Mouse (Mus musculus) testis, adult 2 months (tissue): ENCODE measurements around the gene Mroh3. TPM values are rescaled to one million over a fixed set of nuclear protein-coding genes. Genes with fewer than 3 reads are reported as not detected.

Source experiments
- H3K27ac ChIP-seq: fragments of 200-500 bp; 2 replicates; pipeline ENCODE4 v1.5.1; 2012; ENCODE audit warnings: low read depth, low read length; ENCODE audit not compliant: control insufficient read depth, insufficient read depth
- H3K27me3 ChIP-seq: fragments of 200-500 bp; 2 replicates; pipeline ENCODE4 v1.6.1; 2012; ENCODE audit warnings: mild to moderate bottlenecking, low read length, moderate library complexity; ENCODE audit not compliant: control insufficient read depth, insufficient read depth
- H3K36me3 ChIP-seq: fragments of 200-500 bp; 2 replicates; pipeline ENCODE4 v1.6.1; 2012; ENCODE audit warnings: mild to moderate bottlenecking, low read length; ENCODE audit not compliant: control insufficient read depth, insufficient read depth
- H3K4me1 ChIP-seq: fragments of 200-500 bp; 2 replicates; pipeline ENCODE4 v1.6.1; 2012; ENCODE audit warnings: low read length; ENCODE audit not compliant: control insufficient read depth, insufficient read depth
- H3K4me3 ChIP-seq: fragments of 200-500 bp; 2 replicates; pipeline ENCODE4 v1.5.1; 2012; ENCODE audit warnings: low read depth, mild to moderate bottlenecking, low read length, moderate library complexity, mixed read lengths; ENCODE audit not compliant: control insufficient read depth
- CTCF ChIP-seq: fragments of 200-500 bp; IDR thresholded peaks from 2 replicates; pipeline ENCODE4 v1.5.1; 2012; ENCODE audit warnings: low read depth, mild to moderate bottlenecking, inconsistent platforms, low read length, moderate library complexity; ENCODE audit not compliant: control insufficient read depth, insufficient read depth, insufficient replicate concordance
- POLR2A ChIP-seq: fragments of 200-500 bp; IDR thresholded peaks from 2 replicates; pipeline ENCODE4 v1.6.1; 2012; ENCODE audit warnings: low read depth, mild to moderate bottlenecking, inconsistent platforms, low read length, moderate library complexity; ENCODE audit not compliant: control insufficient read depth
- polyA plus RNA-seq: library from polyadenylated mRNA; depleted of rRNA; stranded (reverse); fragments of >200 nt; gene quantifications from 2 replicates; pipeline ENCODE4 v1.2.3, GENCODE M21; 2012

Mroh3 gene
- polyA plus RNA-seq, 1 experiment, result 11.9 TPM

GRCm38 (mm10) chr1:136234595-136235092 lies 22.0 kb upstream of the Mroh3 start:
- H3K4me3 ChIP-seq, result peak overlapping the region; percentile 85
- no peaks in the 10 kb centered on the region for H3K27me3 ChIP-seq
- H3K27ac ChIP-seq, result no peak overlapping the region
- peaks cover 23% of the 10 kb centered on the region for H3K4me1 ChIP-seq
- H3K36me3 ChIP-seq, result no peaks in the 10 kb centered on the region
- TF ChIP-seq CTCF (no peak), POLR2A (no peak)

- Histone ChIP-seq H3K27me3 (no peaks in the 10 kb centered on the region), H3K36me3 (no peaks in the 10 kb centered on the region), H3K27ac (no peak within 1 kb of the TSS), H3K4me1 (peaks cover 23% of the 10 kb centered on the region), H3K4me3 (peak within 1 kb of the TSS; percentile 85)
- TF ChIP-seq CTCF, result no peak
These were observed 21.4 kb upstream of the Mroh3 start, which contains the start of gene Inava for GRCm38 (mm10) chr1:136233892-136234594. Gene Inava (minus strand): TSS chr1:136234264.

- H3K4me1 ChIP-seq, result peaks cover 26% of the 10 kb centered on the region
- no peak overlapping the region for H3K27ac ChIP-seq
- TF ChIP-seq POLR2A, result no peak
- no peak for TF ChIP-seq CTCF
- H3K36me3 ChIP-seq, result no peaks in the 10 kb centered on the region
- no peaks in the 10 kb centered on the region for H3K27me3 ChIP-seq
- peak overlapping the region; percentile 85 for H3K4me3 ChIP-seq
These were observed 20.6 kb upstream of the Mroh3 start for GRCm38 (mm10) chr1:136232986-136233790.

GRCm38 (mm10) chr1:136232285-136232926 lies 19.8 kb upstream of the Mroh3 start:
- Histone ChIP-seq H3K27me3 (no peaks in the 10 kb centered on the region), H3K27ac (no peak overlapping the region), H3K4me1 (peaks cover 26% of the 10 kb centered on the region), H3K36me3 (no peaks in the 10 kb centered on the region), H3K4me3 (peak overlapping the region; percentile 85)
- TF ChIP-seq POLR2A (no peak), CTCF (no peak)

- TF ChIP-seq CTCF (no peak), POLR2A (no peak)
- Histone ChIP-seq H3K27me3 (no peaks in the 10 kb centered on the region), H3K4me3 (peak overlapping the region; percentile 21; the same call in 1 of the 2 replicates), H3K36me3 (no peaks in the 10 kb centered on the region), H3K27ac (no peak overlapping the region), H3K4me1 (peaks cover 26% of the 10 kb centered on the region)
These were observed 19.0 kb upstream of the Mroh3 start for GRCm38 (mm10) chr1:136231596-136231995.

GRCm38 (mm10) chr1:136230201-136230600 lies 17.6 kb upstream of the Mroh3 start:
- peaks cover 26% of the 10 kb centered on the region for H3K4me1 ChIP-seq
- no peak overlapping the region for H3K4me3 ChIP-seq
- no peak overlapping the region for H3K27ac ChIP-seq
- no peaks in the 10 kb centered on the region for H3K36me3 ChIP-seq
- H3K27me3 ChIP-seq, result no peaks in the 10 kb centered on the region
- TF ChIP-seq POLR2A, result no peak

GRCm38 (mm10) chr1:136229040-136229373 lies 16.4 kb upstream of the Mroh3 start:
- no peaks in the 10 kb centered on the region for H3K27me3 ChIP-seq
- H3K27ac ChIP-seq, result no peak overlapping the region
- no peak for TF ChIP-seq POLR2A
- no peak for TF ChIP-seq CTCF
- H3K36me3 ChIP-seq, result no peaks in the 10 kb centered on the region
- peaks cover 19% of the 10 kb centered on the region for H3K4me1 ChIP-seq
- no peak overlapping the region for H3K4me3 ChIP-seq
